Mouse (Mus musculus) brain, embryonic 14.5 days (tissue): ENCODE results near the gene Myo1h.

ENCODE experiments used
- CTCF ChIP-seq: fragments of 200-500 bp; IDR thresholded peaks from 2 replicates; pipeline ENCODE4 v1.5.1; 2012; ENCODE audit warnings: inconsistent platforms, mild to moderate bottlenecking, moderate library complexity, borderline replicate concordance; ENCODE audit not compliant: insufficient read depth, insufficient read length; ENCODE audit errors: extremely low read depth
- POLR2A ChIP-seq: fragments of 200-500 bp; IDR thresholded peaks from 2 replicates; pipeline ENCODE4 v1.6.1; 2012; ENCODE audit warnings: mild to moderate bottlenecking, inconsistent platforms, borderline replicate concordance; ENCODE audit not compliant: poor library complexity, insufficient read depth, insufficient read length, severe bottlenecking; ENCODE audit errors: extremely low read depth

- TF ChIP-seq POLR2A (no peak), CTCF (no peak)
Measured at GRCm38 (mm10) chr5:114368803-114369496, 80.0 kb downstream of the Myo1h start.
